Comparison of ENCODE assay signal across 12 mouse cellular contexts in genomic region chr2:33720380-33720898, GRCm38 (mm10).
DNase-seq lines count a peak whose midpoint lies in the region; ATAC-seq and TF ChIP-seq lines count a peak whose summit lies in the region.
"Had no signal": no experiment of that assay in that cellular context is flagged by ENCODE, and none has a peak within 500 bp of the region (broad histone marks: within the 10 kb centered on the region; RNA-seq: fewer than 3 reads in every experiment).

No protein-coding gene starts in this region.

- H3K4me3 ChIP-seq in embryonic facial prominence, embryonic 13.5 days, result no peak overlapping the region
- no peak overlapping the region for H3K4me3 ChIP-seq in embryonic facial prominence, embryonic 10.5 days
- H3K4me3 ChIP-seq in midbrain, postnatal 0 days (ENCODE audit: low read depth, low read length), result no peak overlapping the region
- no peak overlapping the region for H3K4me3 ChIP-seq in midbrain, embryonic 16.5 days (ENCODE audit: low read depth, low read length)
- no peak overlapping the region for H3K4me3 ChIP-seq in limb, embryonic 13.5 days
- H3K4me3 ChIP-seq: liver, embryonic 12.5 days had no signal

- H3K4me1 ChIP-seq in embryonic facial prominence, embryonic 13.5 days, result peaks cover 57% of the 10 kb centered on the region
- peaks cover 48% of the 10 kb centered on the region for H3K4me1 ChIP-seq in embryonic facial prominence, embryonic 10.5 days
- H3K4me1 ChIP-seq in midbrain, postnatal 0 days (ENCODE audit: insufficient read depth, low read length), result 0 out of 2 replicates have a peak, but pooled peaks cover 2% of the 10 kb centered on the region
- peaks cover 13% of the 10 kb centered on the region for H3K4me1 ChIP-seq in midbrain, embryonic 16.5 days (ENCODE audit: control insufficient read depth, insufficient read depth, low read length)
- peaks cover 51% of the 10 kb centered on the region for H3K4me1 ChIP-seq in limb, embryonic 13.5 days
- H3K4me1 ChIP-seq: liver, embryonic 12.5 days had no signal

- TF ChIP-seq CTCF in midbrain, postnatal 0 days (IDR thresholded peaks at IDR 0.05), result no peak

- no peak overlapping the region; the same call in 1 of the 2 replicates for H3K4me2 ChIP-seq in embryonic facial prominence, embryonic 13.5 days
- H3K4me2 ChIP-seq in midbrain, postnatal 0 days (ENCODE audit: low read depth, low read length, poor library complexity, severe bottlenecking), result no peak overlapping the region
- H3K4me2 ChIP-seq in midbrain, embryonic 16.5 days (ENCODE audit: low read length), result no peak overlapping the region
- peak overlapping the region; percentile 67; the same call in 1 of the 2 replicates for H3K4me2 ChIP-seq in limb, embryonic 13.5 days (replicated peaks)
- H3K4me2 ChIP-seq: liver, embryonic 12.5 days had no signal

- 29% methylated on average over 9 of the region's 9 CpGs for WGBS in embryonic facial prominence, embryonic 13.5 days
- 81% methylated on average over 9 of the region's 9 CpGs for WGBS in embryonic facial prominence, embryonic 10.5 days
- WGBS in midbrain, postnatal 0 days, result 26% methylated on average over 9 of the region's 9 CpGs
- WGBS in midbrain, embryonic 16.5 days, result 29% methylated on average over 9 of the region's 9 CpGs
- 20% methylated on average over 9 of the region's 9 CpGs for WGBS in limb, embryonic 13.5 days

- H3K36me3 ChIP-seq in embryonic facial prominence, embryonic 13.5 days, result no peaks in the 10 kb centered on the region
- H3K36me3 ChIP-seq in embryonic facial prominence, embryonic 10.5 days (replicated peaks), result no peaks in the 10 kb centered on the region
- H3K36me3 ChIP-seq in midbrain, postnatal 0 days (ENCODE audit: insufficient read depth, low read length), result no peaks in the 10 kb centered on the region
- H3K36me3 ChIP-seq in midbrain, embryonic 16.5 days (ENCODE audit: control insufficient read depth, insufficient read depth, low read length), result no peaks in the 10 kb centered on the region
- no peaks in the 10 kb centered on the region for H3K36me3 ChIP-seq in limb, embryonic 13.5 days
- H3K36me3 ChIP-seq: liver, embryonic 12.5 days had no signal

- DNase-seq in embryonic facial prominence, embryonic 10.5 days (ENCODE audit: low spot score), result no peak
- peak; percentile 85 for DNase-seq in midbrain, postnatal 0 days (ENCODE audit: low spot score)
- peak; percentile 75 to 87 for DNase-seq in cerebellum, postnatal 25 days
- DNase-seq in ovary, postnatal 14 days (ENCODE audit: low spot score), result no peak
- no peak for DNase-seq in thymus, postnatal 25 days
- DNase-seq: layer of hippocampus, postnatal 36 days; lung, postnatal 4 days; thymus, adult 18-20 months had no signal

- ATAC-seq in embryonic facial prominence, embryonic 13.5 days (ENCODE audit: insufficient number of reproducible peaks, insufficient read depth, low FRiP score, low TSS enrichment, low read depth), result no peak
- ATAC-seq in midbrain, postnatal 0 days (ENCODE audit: low FRiP score), result no peak
- no peak for ATAC-seq in midbrain, embryonic 16.5 days
- no peak for ATAC-seq in limb, embryonic 13.5 days (ENCODE audit: low FRiP score, low read depth)
- ATAC-seq: liver, embryonic 12.5 days had no signal

- H3K27ac ChIP-seq in embryonic facial prominence, embryonic 13.5 days, result peak overlapping the region; percentile 49
- H3K27ac ChIP-seq in embryonic facial prominence, embryonic 10.5 days (replicated peaks), result no peak overlapping the region
- no peak overlapping the region for H3K27ac ChIP-seq in midbrain, postnatal 0 days (ENCODE audit: low read depth, low read length)
- no peak overlapping the region for H3K27ac ChIP-seq in midbrain, embryonic 16.5 days (ENCODE audit: low read length)
- peak overlapping the region; percentile 98; the same call in 1 of the 2 replicates for H3K27ac ChIP-seq in limb, embryonic 13.5 days
- H3K27ac ChIP-seq: liver, embryonic 12.5 days had no signal

- peaks cover 10% of the 10 kb centered on the region for H3K27me3 ChIP-seq in embryonic facial prominence, embryonic 13.5 days
- peaks cover 49% of the 10 kb centered on the region for H3K27me3 ChIP-seq in embryonic facial prominence, embryonic 10.5 days (replicated peaks; ENCODE audit: low read depth, poor library complexity, severe bottlenecking)
- H3K27me3 ChIP-seq in midbrain, postnatal 0 days (ENCODE audit: insufficient read depth, low read length), result no peaks in the 10 kb centered on the region
- H3K27me3 ChIP-seq in midbrain, embryonic 16.5 days (ENCODE audit: control insufficient read depth, insufficient read depth, low read depth, low read length), result peaks cover 5% of the 10 kb centered on the region; the same call in 1 of the 2 replicates
- H3K27me3 ChIP-seq in limb, embryonic 13.5 days, result peaks cover 9% of the 10 kb centered on the region; the same call in 1 of the 2 replicates

- H3K9me3 ChIP-seq in embryonic facial prominence, embryonic 13.5 days, result no peaks in the 10 kb centered on the region
- H3K9me3 ChIP-seq in embryonic facial prominence, embryonic 10.5 days, result no peaks in the 10 kb centered on the region
- no peaks in the 10 kb centered on the region for H3K9me3 ChIP-seq in midbrain, postnatal 0 days (ENCODE audit: low read length)
- H3K9me3 ChIP-seq in midbrain, embryonic 16.5 days (replicated peaks; ENCODE audit: control insufficient read depth, low read length, poor library complexity, severe bottlenecking), result no peaks in the 10 kb centered on the region
- no peaks in the 10 kb centered on the region for H3K9me3 ChIP-seq in limb, embryonic 13.5 days

- H3K9ac ChIP-seq in embryonic facial prominence, embryonic 13.5 days, result no peak overlapping the region
- H3K9ac ChIP-seq in midbrain, postnatal 0 days (replicated peaks; ENCODE audit: low read length, poor library complexity, severe bottlenecking), result no peak overlapping the region
- H3K9ac ChIP-seq in midbrain, embryonic 16.5 days (ENCODE audit: low read depth, low read length), result no peak overlapping the region
- no peak overlapping the region for H3K9ac ChIP-seq in limb, embryonic 13.5 days
- H3K9ac ChIP-seq: liver, embryonic 12.5 days had no signal

Comparison
In these comparisons a context has a peak if more than half of its experiments do, and no peak if none do; other contexts are left out.
1. H3K27ac ChIP-seq: peak in embryonic facial prominence, embryonic 13.5 days (single experiment) and limb, embryonic 13.5 days (single experiment); none in embryonic facial prominence, embryonic 10.5 days (single experiment), midbrain, postnatal 0 days (single experiment) and midbrain, embryonic 16.5 days (single experiment).
2. DNase-seq: peak in midbrain, postnatal 0 days (single experiment) and cerebellum, postnatal 25 days (2 of 2); none in embryonic facial prominence, embryonic 10.5 days (single experiment), ovary, postnatal 14 days (single experiment) and thymus, postnatal 25 days (single experiment).